Mouse (Mus musculus) limb, embryonic 14.5 days (tissue): ENCODE measurements around the gene Slc9a8. TPM values are rescaled to one million over a fixed set of nuclear protein-coding genes. Genes with fewer than 3 reads are reported as not detected.

Experiments used
- ATAC-seq: fragments of 200-750 bp; cut with Nextera tagmentation; 2 replicates; pipeline ENCODE4 v1.8.0; 2017; ENCODE audit warnings: low read depth, moderate number of reproducible peaks, moderate TSS enrichment; ENCODE audit not compliant: low FRiP score
- DNase-seq: peaks from one replicate; pipeline ENCODE4 v3.0.0-alpha.2; 2015; ENCODE audit warnings: low spot score
- H3K27ac ChIP-seq: fragments of 300-500 bp; sonication (generic); replicated peaks from 2 replicates; pipeline ENCODE4 v1.5.1; 2014; ENCODE audit warnings: low read depth, mild to moderate bottlenecking, low read length, moderate library complexity, mixed read lengths
- H3K27me3 ChIP-seq: fragments of 300-500 bp; sonication (generic); 2 replicates; pipeline ENCODE4 v1.6.1; 2014; ENCODE audit warnings: low read length, mixed read lengths; ENCODE audit not compliant: control insufficient read depth, insufficient read depth
- H3K36me3 ChIP-seq: fragments of 300-500 bp; sonication (generic); 2 replicates; pipeline ENCODE4 v1.6.1; 2014; ENCODE audit warnings: mild to moderate bottlenecking, low read length, moderate library complexity, mixed read lengths; ENCODE audit not compliant: control insufficient read depth, insufficient read depth
- H3K4me1 ChIP-seq: fragments of 300-500 bp; sonication (generic); 2 replicates; pipeline ENCODE4 v1.6.1; 2014; ENCODE audit warnings: antibody characterized with exemption, low read length, mixed read lengths; ENCODE audit not compliant: control insufficient read depth, insufficient read depth
- H3K4me2 ChIP-seq: fragments of 300-500 bp; sonication (generic); replicated peaks from 2 replicates; pipeline ENCODE4 v1.6.1; 2014; ENCODE audit warnings: low read depth, mild to moderate bottlenecking, low read length, moderate library complexity; ENCODE audit not compliant: severe bottlenecking
- H3K4me3 ChIP-seq: fragments of 300-500 bp; sonication (generic); replicated peaks from 2 replicates; pipeline ENCODE4 v1.5.1; 2014; ENCODE audit warnings: low read length
- H3K9ac ChIP-seq: fragments of 300-500 bp; sonication (generic); 2 replicates; pipeline ENCODE4 v1.6.1; 2014; ENCODE audit warnings: mild to moderate bottlenecking, low read depth, low read length, moderate library complexity; ENCODE audit not compliant: severe bottlenecking
- H3K9me3 ChIP-seq: fragments of 300-500 bp; sonication (generic); 2 replicates; pipeline ENCODE4 v1.6.1; 2016; ENCODE audit warnings: low read length; ENCODE audit not compliant: control insufficient read depth
- POLR2A ChIP-seq: fragments of 200-500 bp; IDR thresholded peaks from 2 replicates; pipeline ENCODE4 v1.8.0; 2012; ENCODE audit warnings: inconsistent platforms, mild to moderate bottlenecking, moderate library complexity, borderline replicate concordance; ENCODE audit not compliant: insufficient read depth, insufficient read length; ENCODE audit errors: extremely low read depth
- WGBS: fragments of 180-500 bp; shearing (Covaris S2); extraction: QIAGEN DNeasy Blood & Tissue Kit; methylation state at CpG from one replicate; pipeline ENCODE4 v1.1.7; 2014; 5-methylcytosine and 5-hydroxymethylcytosine counted together
- polyA plus RNA-seq, 2 experiments: library from polyadenylated mRNA; depleted of rRNA in 1 of 2; stranded (reverse) in 1 of 2; unstranded in 1 of 2; fragments of >200 nt; fragmentation: Nextera tagmentation in 1 of 2; extraction: Ambion mirVana in 1 of 2; gene quantifications; 2 replicates each; pipeline versions ENCODE4 v1.2.1 to v1.2.3; 2012 to 2014

Slc9a8 gene
- polyA plus RNA-seq, 2 experiments: 20.1 to 43.0 TPM

GRCm38 (mm10) chr2:167467214-167467613 lies 45.7 kb downstream of the Slc9a8 start:
- Histone ChIP-seq H3K36me3 (peaks cover 73% of the 10 kb centered on the region), H3K9ac (no peak overlapping the region), H3K9me3 (no peaks in the 10 kb centered on the region), H3K4me3 (no peak overlapping the region), H3K4me2 (no peak overlapping the region), H3K27ac (no peak overlapping the region), H3K4me1 (no peaks in the 10 kb centered on the region), H3K27me3 (no peaks in the 10 kb centered on the region)
- WGBS: 83% methylated on average over 5 of the region's 5 CpGs
- TF ChIP-seq POLR2A: no peak
- ATAC-seq (no peak), DNase-seq (no peak)

DNA sequence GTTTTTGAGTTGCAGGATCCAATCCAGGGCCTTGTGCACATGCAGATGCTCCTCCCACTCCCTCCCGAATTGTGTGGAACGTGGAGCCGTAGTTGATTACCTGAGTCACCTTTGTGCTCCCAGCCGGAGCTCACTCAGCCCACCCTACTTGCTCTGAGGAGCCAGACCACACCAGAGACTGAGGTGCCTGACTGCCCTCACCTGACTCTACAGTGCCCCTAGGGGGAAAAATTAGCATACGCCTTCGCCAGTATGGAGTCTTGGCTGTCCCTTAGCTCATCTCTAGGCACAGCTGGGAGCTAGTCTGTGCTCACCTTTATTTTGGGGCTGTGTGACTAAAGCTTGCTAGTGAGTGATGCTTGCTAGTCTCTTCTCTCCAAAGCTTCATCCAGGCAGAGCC lies 46.9 kb downstream of the Slc9a8 start:
- 79% methylated on average over 6 of the region's 6 CpGs for WGBS
- H3K9ac ChIP-seq: no peak overlapping the region
- no peak overlapping the region for H3K4me3 ChIP-seq
- H3K4me2 ChIP-seq: no peak overlapping the region
- no peaks in the 10 kb centered on the region for H3K4me1 ChIP-seq
- no peak for DNase-seq
- no peaks in the 10 kb centered on the region for H3K9me3 ChIP-seq
- H3K36me3 ChIP-seq: peaks cover 81% of the 10 kb centered on the region
- no peak overlapping the region for H3K27ac ChIP-seq
- ATAC-seq: 0 out of 2 replicates have a peak, but pooled peaks have one; percentile 9
- no peaks in the 10 kb centered on the region for H3K27me3 ChIP-seq
- no peak for TF ChIP-seq POLR2A

DNA sequence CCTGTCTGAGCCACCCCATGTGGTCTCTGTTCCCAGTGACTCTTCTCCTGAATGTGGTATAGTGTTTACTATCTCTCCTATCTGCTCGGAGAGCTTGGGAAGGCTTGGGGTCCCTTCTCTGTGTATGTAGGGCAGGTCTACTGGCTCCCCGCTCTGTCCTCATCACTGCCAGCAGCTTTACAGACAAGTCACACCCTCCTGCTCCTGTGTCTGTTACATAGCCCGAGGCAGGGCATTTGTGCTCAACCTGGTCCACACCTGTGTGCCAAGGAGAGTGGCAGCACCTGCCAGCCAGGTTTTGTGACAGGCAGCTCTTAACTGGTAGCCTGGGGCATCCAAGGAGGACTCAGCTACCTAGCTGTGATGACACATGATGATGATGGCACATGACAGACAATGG lies 49.1 kb downstream of the Slc9a8 start:
- TF ChIP-seq POLR2A: no peak
- WGBS: 86% methylated on average over 3 of the region's 3 CpGs
- Histone ChIP-seq H3K9ac (no peak overlapping the region), H3K4me2 (no peak overlapping the region), H3K36me3 (peaks cover 88% of the 10 kb centered on the region), H3K27me3 (no peaks in the 10 kb centered on the region), H3K4me3 (no peak overlapping the region), H3K27ac (no peak overlapping the region), H3K9me3 (no peaks in the 10 kb centered on the region), H3K4me1 (no peaks in the 10 kb centered on the region)
- no peak for ATAC-seq
- no peak for DNase-seq

DNA sequence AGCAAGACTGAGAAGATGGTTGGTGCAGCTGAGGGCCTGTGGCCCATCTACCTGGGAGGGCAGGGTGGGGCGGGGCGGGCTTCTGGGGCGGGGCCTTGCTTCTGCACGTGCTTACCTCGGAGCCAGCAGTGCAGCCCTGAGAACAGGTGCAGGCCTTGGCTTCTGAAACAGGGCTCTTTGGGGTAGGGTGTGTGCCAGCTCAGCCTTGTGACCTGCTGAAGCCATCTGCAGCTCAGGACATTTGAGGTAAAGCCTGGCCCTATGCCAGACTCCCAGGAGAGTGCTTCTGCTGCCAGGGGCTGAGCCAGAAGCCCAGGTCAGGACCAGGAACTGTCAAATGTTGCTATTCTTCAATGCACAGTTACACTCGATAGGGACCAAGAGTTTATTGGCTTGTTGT lies 50.1 kb downstream of the Slc9a8 start:
- Histone ChIP-seq H3K27me3 (no peaks in the 10 kb centered on the region), H3K4me3 (no peak overlapping the region), H3K27ac (no peak overlapping the region), H3K4me2 (no peak overlapping the region), H3K9ac (no peak overlapping the region), H3K9me3 (no peaks in the 10 kb centered on the region), H3K36me3 (peaks cover 78% of the 10 kb centered on the region), H3K4me1 (peaks cover 5% of the 10 kb centered on the region; the same call in 1 of the 2 replicates)
- 93% methylated on average over 6 of the region's 6 CpGs for WGBS
- no peak for TF ChIP-seq POLR2A
- DNase-seq: no peak
- no peak for ATAC-seq

- Histone ChIP-seq H3K4me2 (no peak overlapping the region), H3K9ac (no peak overlapping the region), H3K4me1 (peaks cover 8% of the 10 kb centered on the region; the same call in 1 of the 2 replicates), H3K36me3 (peaks cover 61% of the 10 kb centered on the region), H3K4me3 (no peak overlapping the region), H3K27ac (no peak overlapping the region), H3K27me3 (no peaks in the 10 kb centered on the region), H3K9me3 (no peaks in the 10 kb centered on the region)
- no peak for ATAC-seq
- WGBS: 79% methylated on average over 6 of the region's 6 CpGs
- DNase-seq: no peak
- TF ChIP-seq POLR2A: no peak
Observed at GRCm38 (mm10) chr2:167474218-167474617, 52.7 kb downstream of the Slc9a8 start.

GRCm38 (mm10) chr2:167475596-167475995 lies 54.1 kb downstream of the Slc9a8 start:
- no peak overlapping the region for H3K4me3 ChIP-seq
- ATAC-seq (no peak), DNase-seq (no peak)
- no peak overlapping the region for H3K4me2 ChIP-seq
- H3K4me1 ChIP-seq: peaks cover 8% of the 10 kb centered on the region; the same call in 1 of the 2 replicates
- TF ChIP-seq POLR2A: no peak
- H3K9ac ChIP-seq: no peak overlapping the region
- H3K27ac ChIP-seq: 0 out of 2 replicates have a peak overlapping the region, but pooled peaks have one; percentile 15
- peaks cover 54% of the 10 kb centered on the region for H3K36me3 ChIP-seq
- no peaks in the 10 kb centered on the region for H3K27me3 ChIP-seq
- no peaks in the 10 kb centered on the region for H3K9me3 ChIP-seq
- 81% methylated on average over 5 of the region's 5 CpGs for WGBS
